In the genomic region with DNA sequence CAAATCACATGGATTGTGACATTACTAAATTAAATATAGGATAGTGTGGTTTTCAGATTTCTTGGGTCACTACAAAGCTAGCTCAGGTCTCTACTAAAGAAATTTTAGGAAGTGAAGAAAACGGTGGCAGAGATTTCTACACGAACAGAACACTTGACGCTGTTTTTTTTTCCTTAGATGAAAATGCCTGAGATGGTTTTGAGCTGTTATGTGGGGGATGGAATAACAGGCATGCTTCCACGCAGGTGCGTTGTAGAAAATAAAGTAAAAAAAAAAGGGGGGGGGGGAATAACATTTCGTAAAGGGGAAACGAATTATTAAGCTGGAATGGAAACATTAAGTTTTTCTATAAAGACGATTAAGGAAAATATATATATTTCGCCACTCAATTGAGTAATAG, we compare ENCODE assay signal across 8 mouse cellular contexts. TPM values are rescaled to one million over a fixed set of nuclear protein-coding genes. Genes with fewer than 3 reads are reported as not detected.
A peak's percentile ranks its signal among the peaks of the same experiment; 100 is the strongest.
DNase-seq lines count a peak whose midpoint lies in the region; ATAC-seq and TF ChIP-seq lines count a peak whose summit lies in the region.

No protein-coding gene starts in this region.

- H3K27me3 ChIP-seq in kidney, embryonic 16.5 days (ENCODE audit: insufficient read depth, low read length), result no peaks in the 10 kb centered on the region
- H3K27me3 ChIP-seq in embryonic facial prominence, embryonic 10.5 days (replicated peaks; ENCODE audit: low read depth, poor library complexity, severe bottlenecking), result no peaks in the 10 kb centered on the region
- H3K27me3 ChIP-seq in hindbrain, postnatal 0 days (ENCODE audit: insufficient read depth, low read length), result no peaks in the 10 kb centered on the region
- H3K27me3 ChIP-seq in midbrain, embryonic 15.5 days (replicated peaks), result no peaks in the 10 kb centered on the region

- TF ChIP-seq CTCF in hindbrain, postnatal 0 days (IDR thresholded peaks at IDR 0.05; ENCODE audit: low read depth), result no peak

- peaks cover 14% of the 10 kb centered on the region for H3K4me1 ChIP-seq in kidney, embryonic 16.5 days (ENCODE audit: insufficient read depth, low read length)
- peaks cover 14% of the 10 kb centered on the region for H3K4me1 ChIP-seq in embryonic facial prominence, embryonic 10.5 days
- peaks cover 11% of the 10 kb centered on the region for H3K4me1 ChIP-seq in hindbrain, postnatal 0 days (ENCODE audit: insufficient read depth, low read length)
- peaks cover 27% of the 10 kb centered on the region for H3K4me1 ChIP-seq in midbrain, embryonic 15.5 days

- no peak for ATAC-seq in kidney, embryonic 16.5 days (ENCODE audit: low FRiP score, low TSS enrichment)
- ATAC-seq in hindbrain, postnatal 0 days, result no peak
- no peak for ATAC-seq in midbrain, embryonic 15.5 days (replicated peaks)
- ATAC-seq in erythroid progenitor cell, adult 5-6 weeks (replicated peaks; ENCODE audit: low FRiP score, poor library complexity, severe bottlenecking), result no peak

- no peaks in the 10 kb centered on the region for H3K36me3 ChIP-seq in kidney, embryonic 16.5 days (ENCODE audit: insufficient read depth, low read length)
- H3K36me3 ChIP-seq in embryonic facial prominence, embryonic 10.5 days (replicated peaks), result peaks cover 4% of the 10 kb centered on the region
- H3K36me3 ChIP-seq in hindbrain, postnatal 0 days (ENCODE audit: insufficient read depth, low read length), result no peaks in the 10 kb centered on the region
- no peaks in the 10 kb centered on the region for H3K36me3 ChIP-seq in midbrain, embryonic 15.5 days (replicated peaks)

- DNase-seq in kidney, adult 11 months, result no peak
- no peak for DNase-seq in embryonic facial prominence, embryonic 10.5 days (ENCODE audit: low spot score)
- DNase-seq in hindbrain, postnatal 0 days (ENCODE audit: low spot score), result no peak
- no peak for DNase-seq in layer of hippocampus, postnatal 36 days
- no peak for DNase-seq in kidney, postnatal 10 days

- no peaks in the 10 kb centered on the region for H3K9me3 ChIP-seq in kidney, embryonic 16.5 days (ENCODE audit: low read length)
- no peaks in the 10 kb centered on the region for H3K9me3 ChIP-seq in embryonic facial prominence, embryonic 10.5 days
- H3K9me3 ChIP-seq in hindbrain, postnatal 0 days (ENCODE audit: low read length), result no peaks in the 10 kb centered on the region
- H3K9me3 ChIP-seq in midbrain, embryonic 15.5 days, result no peaks in the 10 kb centered on the region

- H3K9ac ChIP-seq in kidney, embryonic 16.5 days (replicated peaks; ENCODE audit: low read length), result peak overlapping the region; percentile 92
- peak overlapping the region; percentile 84; the same call in 1 of the 2 replicates for H3K9ac ChIP-seq in hindbrain, postnatal 0 days (replicated peaks; ENCODE audit: low read length)
- H3K9ac ChIP-seq in midbrain, embryonic 15.5 days, result peak overlapping the region; percentile 94; the same call in 1 of the 2 replicates

- peak overlapping the region; percentile 78 for H3K4me2 ChIP-seq in kidney, embryonic 16.5 days (replicated peaks; ENCODE audit: low read depth, low read length)
- peak overlapping the region; percentile 60 for H3K4me2 ChIP-seq in hindbrain, postnatal 0 days (ENCODE audit: low read depth, low read length)
- peak overlapping the region; percentile 86 for H3K4me2 ChIP-seq in midbrain, embryonic 15.5 days

- no peak overlapping the region for H3K27ac ChIP-seq in kidney, embryonic 16.5 days (ENCODE audit: low read length)
- no peak overlapping the region for H3K27ac ChIP-seq in embryonic facial prominence, embryonic 10.5 days (replicated peaks)
- H3K27ac ChIP-seq in hindbrain, postnatal 0 days, result peak overlapping the region; percentile 86; the same call in 1 of the 2 replicates
- 0 out of 2 replicates have a peak overlapping the region, but pooled peaks have one; percentile 92 for H3K27ac ChIP-seq in midbrain, embryonic 15.5 days

- WGBS in kidney, embryonic 16.5 days, result 21% methylated on average over 9 of the region's 9 CpGs
- 35% methylated on average over 9 of the region's 9 CpGs for WGBS in embryonic facial prominence, embryonic 10.5 days
- 27% methylated on average over 9 of the region's 9 CpGs for WGBS in hindbrain, postnatal 0 days
- 38% methylated on average over 9 of the region's 9 CpGs for WGBS in midbrain, embryonic 15.5 days

- H3K4me3 ChIP-seq in kidney, embryonic 16.5 days (ENCODE audit: low read length), result peak overlapping the region; percentile 98
- H3K4me3 ChIP-seq in embryonic facial prominence, embryonic 10.5 days, result peak overlapping the region; percentile 94
- H3K4me3 ChIP-seq in hindbrain, postnatal 0 days (ENCODE audit: low read length), result peak overlapping the region; percentile 80
- H3K4me3 ChIP-seq in midbrain, embryonic 15.5 days, result peak overlapping the region; percentile 76

RNA-seq across cellular contexts. Expression of gene Fyttd1, which starts 0.5 kb away (rescaled TPM):
- polyA plus RNA-seq in kidney, embryonic 16.5 days (2015; fragmentation: Nextera tagmentation; extraction: Ambion mirVana), result 102 and 109 TPM in 2 replicates
- polyA plus RNA-seq in embryonic facial prominence, embryonic 10.5 days (2016; fragmentation: Nextera tagmentation; extraction: Ambion mirVana), result 102 and 104 TPM in 2 replicates
- 51.0 and 78.1 TPM in 2 replicates for total RNA-seq in hindbrain, postnatal 0 days (2014; rRNA removed)
- polyA plus RNA-seq in hindbrain, postnatal 0 days (2015; fragmentation: Nextera tagmentation; extraction: Ambion mirVana), result 120 and 127 TPM in 2 replicates
- polyA plus RNA-seq in midbrain, embryonic 15.5 days (2015; fragmentation: Nextera tagmentation; extraction: Ambion mirVana), result 100 and 110 TPM in 2 replicates
- 100 to 1,000 TPM; 114 to 118 TPM for total RNA-seq in layer of hippocampus, postnatal 36 days (2021)
- total RNA-seq in erythroid progenitor cell, adult 5-6 weeks (2015; ENCODE audit: low replicate concordance), result 5.8 and 11.3 TPM in 2 replicates
- total RNA-seq in erythroid progenitor cell, adult 5-6 weeks (2017; ENCODE audit: low replicate concordance), result 7.4 and 19.7 TPM in 2 replicates

RNA-seq across cellular contexts. Expression of gene Rubcn, which starts 0.7 kb away (rescaled TPM):
- polyA plus RNA-seq in kidney, embryonic 16.5 days (2015; fragmentation: Nextera tagmentation; extraction: Ambion mirVana), result 23.7 and 24.2 TPM in 2 replicates
- 17.7 and 19.9 TPM in 2 replicates for polyA plus RNA-seq in embryonic facial prominence, embryonic 10.5 days (2016; fragmentation: Nextera tagmentation; extraction: Ambion mirVana)
- total RNA-seq in hindbrain, postnatal 0 days (2014; rRNA removed), result 74.2 and 89.7 TPM in 2 replicates
- polyA plus RNA-seq in hindbrain, postnatal 0 days (2015; fragmentation: Nextera tagmentation; extraction: Ambion mirVana), result 21.6 and 21.7 TPM in 2 replicates
- polyA plus RNA-seq in midbrain, embryonic 15.5 days (2015; fragmentation: Nextera tagmentation; extraction: Ambion mirVana), result 37.3 and 38.0 TPM in 2 replicates
- 10 to 100 TPM; 61.4 to 62.4 TPM for total RNA-seq in layer of hippocampus, postnatal 36 days (2021)
- total RNA-seq in erythroid progenitor cell, adult 5-6 weeks (2015; ENCODE audit: low replicate concordance), result 6.5 and 13.0 TPM in 2 replicates
- total RNA-seq in erythroid progenitor cell, adult 5-6 weeks (2017; ENCODE audit: low replicate concordance), result 6.0 and 7.9 TPM in 2 replicates

RNA-seq across cellular contexts. Expression of gene Lrch3, which starts 37.1 kb away (rescaled TPM):
- polyA plus RNA-seq in kidney, embryonic 16.5 days (2015; fragmentation: Nextera tagmentation; extraction: Ambion mirVana), result 22.7 and 23.7 TPM in 2 replicates
- 31.4 and 32.3 TPM in 2 replicates for polyA plus RNA-seq in embryonic facial prominence, embryonic 10.5 days (2016; fragmentation: Nextera tagmentation; extraction: Ambion mirVana)
- 28.0 and 44.3 TPM in 2 replicates for total RNA-seq in hindbrain, postnatal 0 days (2014; rRNA removed)
- polyA plus RNA-seq in hindbrain, postnatal 0 days (2015; fragmentation: Nextera tagmentation; extraction: Ambion mirVana), result 26.7 and 27.4 TPM in 2 replicates
- polyA plus RNA-seq in midbrain, embryonic 15.5 days (2015; fragmentation: Nextera tagmentation; extraction: Ambion mirVana), result 43.0 and 56.3 TPM in 2 replicates
- 10 to 100 TPM; 43.8 to 47.4 TPM for total RNA-seq in layer of hippocampus, postnatal 36 days (2021)
- 12.6 and 17.6 TPM in 2 replicates for total RNA-seq in erythroid progenitor cell, adult 5-6 weeks (2015; ENCODE audit: low replicate concordance)
- 19.9 and 22.3 TPM in 2 replicates for total RNA-seq in erythroid progenitor cell, adult 5-6 weeks (2017; ENCODE audit: low replicate concordance)

Comparison
In these comparisons a context has a peak if more than half of its experiments do, and no peak if none do; other contexts are left out.
1. H3K27ac ChIP-seq: peak in hindbrain, postnatal 0 days (single experiment) and midbrain, embryonic 15.5 days (single experiment); none in kidney, embryonic 16.5 days (single experiment) and embryonic facial prominence, embryonic 10.5 days (single experiment).
2. Peak in every context shown above with its lines, with median percentiles within 50 percentile points of each other: H3K4me2 ChIP-seq, H3K4me3 ChIP-seq and H3K9ac ChIP-seq.